Mouse (Mus musculus): ENCODE measurements around the gene Olfr1496. TPM values are rescaled to one million over a fixed set of nuclear protein-coding genes. Genes with fewer than 3 reads are reported as not detected.

The Olfr1496 gene
- polyA plus RNA-seq, 1 experiment from 2014 or later = not detected

Other genes starting within 250 kb of the Olfr1496 start
- not detected in 2 replicates for gene Olfr1480, start 250.0 kb upstream of the Olfr1496 start, polyA plus RNA-seq (2015; fragmentation: Nextera tagmentation; extraction: Ambion mirVana)
- gene Olfr1484, start 194.4 kb upstream of the Olfr1496 start, polyA plus RNA-seq (2015; fragmentation: Nextera tagmentation; extraction: Ambion mirVana) = not detected in 2 replicates
- not detected in 2 replicates for gene Olfr1487, start 160.5 kb upstream of the Olfr1496 start, polyA plus RNA-seq (2015; fragmentation: Nextera tagmentation; extraction: Ambion mirVana)
- not detected in 2 replicates for gene Olfr1489, start 146.3 kb upstream of the Olfr1496 start, polyA plus RNA-seq (2015; fragmentation: Nextera tagmentation; extraction: Ambion mirVana)
- not detected in 2 replicates for gene Olfr1490, start 126.8 kb upstream of the Olfr1496 start, polyA plus RNA-seq (2015; fragmentation: Nextera tagmentation; extraction: Ambion mirVana)
- gene Olfr1491, start 80.6 kb upstream of the Olfr1496 start, polyA plus RNA-seq (2015; fragmentation: Nextera tagmentation; extraction: Ambion mirVana) = not detected in 2 replicates
- not detected in 2 replicates for gene Olfr1493-ps1, start 54.6 kb upstream of the Olfr1496 start, polyA plus RNA-seq (2015; fragmentation: Nextera tagmentation; extraction: Ambion mirVana)
- gene Olfr1494, start 38.1 kb upstream of the Olfr1496 start, polyA plus RNA-seq (2015; fragmentation: Nextera tagmentation; extraction: Ambion mirVana) = not detected in 2 replicates
- not detected in 2 replicates for gene Olfr1495, start 13.3 kb upstream of the Olfr1496 start, polyA plus RNA-seq (2015; fragmentation: Nextera tagmentation; extraction: Ambion mirVana)
- gene Olfr1497, start 20.3 kb downstream of the Olfr1496 start, polyA plus RNA-seq (2015; fragmentation: Nextera tagmentation; extraction: Ambion mirVana) = not detected in 2 replicates
- not detected in 2 replicates for gene Olfr1499, start 41.6 kb downstream of the Olfr1496 start, polyA plus RNA-seq (2015; fragmentation: Nextera tagmentation; extraction: Ambion mirVana)
- gene Olfr1500, start 52.6 kb downstream of the Olfr1496 start, polyA plus RNA-seq (2015; fragmentation: Nextera tagmentation; extraction: Ambion mirVana) = not detected in 2 replicates
- gene Olfr1501, start 72.8 kb downstream of the Olfr1496 start, polyA plus RNA-seq (2015; fragmentation: Nextera tagmentation; extraction: Ambion mirVana) = not detected in 2 replicates
- not detected in 2 replicates for gene Olfr1502, start 83.9 kb downstream of the Olfr1496 start, polyA plus RNA-seq (2015; fragmentation: Nextera tagmentation; extraction: Ambion mirVana)
- gene Olfr1504, start 120.0 kb downstream of the Olfr1496 start, polyA plus RNA-seq (2015; fragmentation: Nextera tagmentation; extraction: Ambion mirVana) = 0.15 TPM in 1 of 2 replicates, not detected in the other
- not detected in 2 replicates for gene Olfr1505, start 135.7 kb downstream of the Olfr1496 start, polyA plus RNA-seq (2015; fragmentation: Nextera tagmentation; extraction: Ambion mirVana)